Mouse (Mus musculus) cerebellum, postnatal 10 days (tissue): ENCODE results near the gene Zcchc14.
"Not testable (repeated sequence)": the region's sequence is repeated elsewhere in the genome, so short reads cannot be mapped to it uniquely, and the experiment has no call there.

ENCODE experiments used
- DNase-seq, 2 experiments: peaks; one replicate each; pipeline ENCODE4 v3.0.0; 2021; ENCODE audit warnings: mixed read lengths in 2 of 2

Zcchc14 gene

DNA sequence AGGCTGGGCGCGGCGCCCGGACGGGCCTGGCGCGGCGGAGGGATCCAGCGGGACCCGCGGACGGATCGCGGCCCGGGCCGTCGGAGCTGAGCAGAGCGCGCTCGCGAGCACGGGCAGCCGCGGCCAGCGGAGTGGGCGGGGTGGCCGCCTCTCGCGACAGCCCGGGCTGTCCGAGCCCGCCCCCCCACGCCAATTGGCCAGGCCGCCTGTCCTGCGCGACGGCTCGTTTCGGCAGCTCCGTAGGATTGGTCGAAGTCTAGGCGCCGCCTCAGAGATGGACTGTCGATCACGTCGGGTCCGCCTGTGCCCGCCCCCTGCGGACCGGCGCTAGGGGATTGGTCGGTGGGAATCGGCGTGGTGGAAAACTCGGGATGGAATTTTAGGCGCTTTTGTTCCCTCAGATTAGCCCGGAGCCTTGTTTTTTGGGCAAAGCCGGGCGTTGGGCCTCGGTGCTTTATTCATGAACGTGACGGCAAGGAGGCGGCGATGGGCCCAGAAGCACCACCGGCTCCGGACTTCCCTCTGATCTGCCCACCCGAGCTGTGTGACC lies at the start of gene Zcchc14:
TSS of gene Zcchc14 (minus strand) at position 128 of the 550 bp plus-strand sequence.
- DNase-seq, result peak; percentile 99 to 100

DNA sequence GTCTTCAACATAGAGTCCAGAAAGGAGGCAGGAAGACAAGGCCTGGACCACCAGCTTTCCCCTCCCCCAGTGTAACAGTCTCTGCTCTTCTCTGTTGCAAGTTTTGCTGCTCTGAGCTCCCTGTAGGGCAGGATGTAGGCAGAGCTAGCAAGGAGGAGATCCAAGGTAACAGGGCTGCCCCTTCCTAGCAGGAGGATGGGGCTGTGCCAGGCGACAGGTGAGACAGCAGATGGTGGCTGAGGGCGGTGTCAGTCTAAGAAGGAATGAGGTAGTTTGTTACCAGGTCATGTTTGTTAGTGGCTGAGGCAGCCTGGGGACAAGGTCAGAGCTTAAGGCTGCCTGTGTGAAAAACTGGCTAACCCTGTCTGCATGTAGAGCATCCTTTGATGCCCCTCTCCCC lies 47.2 kb upstream of the Zcchc14 start:
- peak; percentile 93 to 95 for DNase-seq

DNA sequence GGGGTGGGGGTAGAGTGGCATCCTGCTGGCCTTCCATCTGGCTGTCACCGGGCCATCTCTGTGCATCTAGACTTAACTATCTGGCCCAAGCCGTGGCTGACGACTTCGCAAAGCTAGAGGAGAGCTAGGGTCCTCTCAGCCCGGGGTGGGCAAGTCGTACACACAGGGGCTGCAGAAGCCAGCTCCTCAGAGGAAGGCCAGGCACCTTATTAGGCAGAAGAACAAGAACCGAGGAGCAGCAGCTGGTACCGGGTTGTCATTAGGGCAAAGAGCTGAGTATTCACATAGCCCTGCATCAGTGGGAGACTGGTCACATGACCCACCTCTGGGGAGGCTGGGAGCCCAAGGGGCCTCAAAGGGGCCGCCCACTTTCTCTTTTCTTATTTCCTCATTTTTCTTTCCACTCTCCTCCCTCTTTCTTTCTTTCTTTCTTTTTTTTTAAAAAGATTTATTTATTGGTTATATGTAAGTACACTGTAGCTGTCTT lies 46.0 kb upstream of the Zcchc14 start:
- no peak for DNase-seq

DNA sequence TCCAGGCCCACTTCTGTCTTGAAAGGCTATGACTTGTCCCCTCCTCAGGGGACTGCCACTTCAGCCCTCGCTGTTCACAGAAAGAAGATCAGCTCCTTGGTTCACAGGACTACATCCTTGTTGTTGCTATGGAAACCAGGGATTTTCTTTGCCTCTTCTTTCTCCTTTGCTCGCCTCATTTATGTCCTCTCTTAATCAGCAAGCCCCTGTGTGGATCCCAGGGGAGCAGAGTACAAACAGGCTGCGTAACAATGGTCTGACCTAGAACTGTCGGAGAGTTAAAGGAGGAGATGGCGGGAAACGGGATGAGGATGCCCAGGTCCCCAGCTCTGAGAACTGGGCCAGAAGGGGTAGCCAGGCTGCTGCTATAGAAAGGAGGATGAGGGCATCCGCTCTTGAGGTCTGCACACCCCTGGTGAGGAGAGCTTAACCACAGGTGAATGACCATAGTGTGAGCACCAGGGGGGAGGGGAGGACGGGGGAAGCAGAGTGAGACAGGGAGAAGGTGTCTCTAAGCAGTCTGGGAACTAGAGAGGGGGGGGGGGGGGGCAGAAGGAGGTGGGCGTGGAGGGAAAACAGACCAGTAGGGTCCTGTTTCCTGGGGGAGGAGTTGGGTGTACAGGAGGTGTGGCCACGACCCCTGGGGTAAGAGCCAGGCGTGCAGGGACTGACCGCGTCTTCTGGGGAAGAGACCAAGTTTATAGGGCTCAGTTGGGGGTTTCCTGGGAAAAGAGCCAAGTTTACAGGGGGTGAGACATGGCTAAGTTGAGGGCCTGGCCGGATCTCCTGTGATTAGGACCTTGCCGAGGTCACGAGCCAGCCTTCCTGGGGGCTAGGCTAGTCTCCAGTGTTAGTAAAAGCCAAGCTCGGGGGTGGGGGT lies 45.3 kb upstream of the Zcchc14 start:
- DNase-seq, result peak; percentile 79 to 87

DNA sequence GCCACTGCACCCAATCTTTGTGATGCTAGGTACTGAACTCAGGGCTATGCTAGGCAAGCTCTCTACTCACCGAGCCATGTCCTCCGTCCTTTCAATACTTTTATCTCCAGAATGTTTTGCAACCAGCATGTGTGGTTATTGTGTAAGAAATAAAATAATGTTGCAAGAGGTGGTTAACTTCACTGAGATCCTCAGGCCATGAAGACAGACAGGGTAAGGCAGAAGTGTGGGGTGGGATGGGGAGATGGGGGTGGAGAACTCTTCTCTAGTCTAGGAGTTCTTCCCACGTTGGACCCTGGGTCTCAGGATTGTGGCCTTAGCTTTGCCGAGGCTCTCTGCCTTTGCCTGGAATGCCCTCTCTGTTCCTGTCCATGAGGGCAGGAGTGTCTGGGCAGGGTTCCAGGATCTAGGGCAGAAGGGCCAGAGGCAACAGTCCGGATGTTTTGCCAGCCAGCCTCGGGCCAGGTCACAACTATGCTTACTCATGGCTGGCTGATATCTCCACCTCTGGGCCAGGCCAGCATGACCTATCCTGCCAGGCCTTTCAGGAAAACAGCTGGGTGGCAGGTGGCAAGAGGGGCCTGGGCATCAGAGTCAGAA lies 43.0 kb upstream of the Zcchc14 start:
- peak; percentile 69 to 77 for DNase-seq

DNA sequence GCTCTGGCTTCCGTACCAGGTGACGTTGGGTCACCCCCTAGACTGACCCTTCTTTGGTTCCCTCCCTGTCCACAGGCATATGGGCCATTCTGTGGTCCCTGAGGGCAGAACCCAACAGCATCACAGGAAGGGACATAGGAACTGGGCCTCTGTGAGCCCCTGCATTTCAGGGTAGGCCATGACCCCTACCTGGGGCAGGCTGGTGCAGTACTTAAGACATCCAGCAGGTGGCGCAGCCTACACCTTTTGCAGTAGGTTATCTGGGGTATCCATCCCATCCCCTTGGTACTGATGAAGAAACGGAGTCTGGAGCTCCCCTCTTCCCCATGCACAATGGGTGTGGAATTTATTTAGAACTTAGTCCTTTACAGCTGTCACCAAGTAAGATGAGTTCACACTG lies 41.8 kb upstream of the Zcchc14 start:
- DNase-seq, result peak; percentile 86 to 91

DNA sequence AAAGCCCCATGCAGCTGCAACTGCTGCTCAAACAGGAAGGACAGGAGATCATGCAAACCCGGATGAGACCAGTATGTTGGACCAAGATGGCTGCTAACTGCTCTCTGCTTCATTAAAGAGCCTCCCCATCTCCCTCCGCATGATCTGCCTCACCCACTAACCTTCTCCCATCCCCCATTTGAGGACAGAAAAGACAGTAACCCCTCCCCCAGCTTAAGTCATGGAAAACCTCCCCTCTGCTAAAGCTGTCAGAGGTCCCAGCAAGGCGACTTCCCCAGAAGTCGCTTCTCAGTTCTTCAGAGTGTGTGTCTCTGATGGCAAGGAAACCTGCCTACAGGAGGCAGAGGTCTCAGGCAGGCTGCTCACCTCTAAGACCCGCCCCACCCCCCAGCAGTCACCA lies 35.8 kb upstream of the Zcchc14 start:
- DNase-seq, result no peak

DNA sequence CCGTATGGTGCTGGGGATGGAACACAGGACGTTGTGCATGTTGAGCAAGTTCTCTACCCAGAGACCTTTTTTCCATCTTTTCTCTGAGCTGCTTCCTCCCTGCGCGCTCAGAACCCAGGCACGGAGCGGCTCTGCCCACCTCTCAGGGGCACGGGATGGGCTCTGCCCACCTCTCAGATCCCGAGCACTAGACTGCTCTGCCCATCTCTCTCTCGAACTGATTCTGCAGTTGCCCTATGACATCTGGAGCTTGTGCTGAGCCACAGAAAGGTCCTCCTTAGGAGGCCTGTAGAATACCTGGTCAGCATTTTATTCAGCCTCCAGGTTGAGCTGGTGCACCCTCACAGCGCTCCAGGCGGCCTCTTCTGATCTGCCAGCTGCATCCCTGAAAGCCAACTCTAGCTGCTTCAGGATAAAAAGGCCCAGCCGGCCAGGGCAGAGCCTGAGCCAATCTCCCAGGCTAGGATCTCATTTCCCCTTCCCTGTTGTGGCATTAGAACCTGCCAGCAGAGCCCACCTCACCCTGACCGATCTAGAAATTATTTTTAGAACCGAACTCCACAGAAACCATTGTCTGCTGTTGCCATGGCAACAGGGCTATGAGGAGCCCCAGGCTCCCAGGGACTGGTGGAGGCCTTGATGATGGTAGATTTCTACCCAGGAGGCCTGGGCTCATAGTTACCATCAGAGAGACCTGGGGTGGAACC lies 34.9 kb upstream of the Zcchc14 start:
- DNase-seq, result peak; percentile 73

DNA sequence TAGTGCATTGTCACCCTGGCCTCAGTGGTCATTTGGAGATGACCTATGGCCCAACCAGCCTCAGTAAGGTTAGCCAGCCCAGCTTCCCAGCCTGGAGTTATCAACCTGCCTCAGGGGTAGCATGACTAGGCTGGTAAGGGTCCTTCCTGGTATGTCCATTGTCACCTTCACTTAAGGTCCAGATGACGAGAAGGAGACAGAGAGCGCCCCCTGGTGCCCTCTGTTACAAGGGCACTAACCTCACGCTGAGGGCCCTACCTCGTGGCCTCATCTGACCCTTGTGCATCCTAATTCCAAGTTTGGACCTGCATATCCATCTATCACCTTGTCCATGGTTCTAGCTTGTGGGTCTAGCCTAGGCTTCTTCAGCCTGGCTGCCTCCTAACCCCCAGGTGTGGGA lies 32.7 kb upstream of the Zcchc14 start:
- DNase-seq, result peak; percentile 82 to 85

DNA sequence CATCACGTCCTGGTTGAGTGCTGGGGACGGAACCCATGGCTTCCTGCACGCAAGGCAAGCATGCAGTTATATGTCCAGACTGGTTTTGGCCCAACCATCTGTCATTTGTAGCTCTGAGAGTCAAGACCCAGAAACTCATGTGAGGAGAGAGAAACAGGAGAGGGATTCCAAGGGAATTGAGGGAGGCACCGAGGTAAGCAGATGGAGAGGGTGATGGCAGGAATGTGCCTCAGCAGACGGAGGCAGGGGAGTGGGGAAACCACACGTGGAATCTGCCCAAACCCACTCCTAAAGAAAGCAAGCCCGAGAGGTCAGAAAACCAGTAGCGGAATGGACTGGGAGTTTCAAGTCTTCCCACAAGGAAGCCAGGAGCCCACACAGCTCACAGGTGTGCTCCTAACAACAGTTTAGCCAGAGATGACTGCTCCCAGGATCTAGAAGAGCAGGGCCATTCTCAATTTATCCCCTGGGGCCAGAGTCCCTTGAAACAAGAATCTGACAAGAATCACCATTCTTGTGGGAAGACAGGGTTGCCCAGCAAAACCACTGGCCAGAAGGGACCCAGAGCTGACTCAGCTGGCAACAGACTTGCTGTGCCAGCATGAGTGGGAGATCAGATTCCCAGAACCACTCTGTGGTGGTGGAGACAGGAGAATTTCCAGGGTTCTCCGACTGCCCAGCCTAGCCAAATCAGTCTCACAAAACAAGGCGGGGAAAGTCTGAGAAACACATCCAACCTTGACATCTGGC lies 30.6 kb upstream of the Zcchc14 start:
- DNase-seq, result peak; percentile 45 to 60

DNA sequence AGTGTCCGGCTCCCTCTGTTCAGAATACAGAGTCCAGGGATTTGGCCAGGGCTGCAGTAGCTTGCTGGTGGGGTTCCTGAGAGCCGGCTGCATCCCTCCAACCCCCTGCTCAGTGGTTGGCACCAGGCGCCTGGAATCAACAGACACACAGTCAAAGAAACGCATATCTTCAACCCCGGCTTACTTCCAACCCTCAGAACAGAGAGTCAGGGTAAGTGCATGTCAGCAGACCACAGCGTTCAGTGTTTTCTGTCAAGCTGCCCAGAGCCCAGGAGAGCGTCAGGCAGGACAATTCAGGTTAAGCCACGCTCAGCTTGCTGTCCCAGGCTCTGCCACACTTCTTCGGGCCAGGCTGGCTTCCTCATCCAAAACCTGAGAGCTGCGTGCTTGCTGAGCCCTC lies 28.8 kb upstream of the Zcchc14 start:
- peak; percentile 82 to 84 for DNase-seq

DNA sequence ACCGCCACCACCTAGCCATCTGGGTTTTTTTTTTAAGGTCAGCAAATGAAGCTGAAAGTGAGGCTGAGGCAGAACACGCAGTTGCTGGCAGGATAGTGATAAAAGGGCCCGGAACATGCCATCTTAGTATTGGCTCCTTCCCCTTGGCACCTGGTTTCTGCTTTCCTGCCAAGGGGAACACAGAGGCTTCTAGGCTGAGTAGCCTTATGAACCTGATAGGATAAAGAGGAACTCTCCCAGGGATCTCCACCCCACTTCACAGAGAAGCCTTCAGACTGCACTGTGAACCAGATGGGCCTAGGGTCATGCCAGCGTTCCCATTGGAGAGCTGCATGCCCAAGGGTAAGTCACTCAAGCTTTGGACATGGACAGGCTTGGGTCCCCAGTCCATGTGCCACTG lies 28.2 kb upstream of the Zcchc14 start:
- DNase-seq, result peak; percentile 68 to 76

DNA sequence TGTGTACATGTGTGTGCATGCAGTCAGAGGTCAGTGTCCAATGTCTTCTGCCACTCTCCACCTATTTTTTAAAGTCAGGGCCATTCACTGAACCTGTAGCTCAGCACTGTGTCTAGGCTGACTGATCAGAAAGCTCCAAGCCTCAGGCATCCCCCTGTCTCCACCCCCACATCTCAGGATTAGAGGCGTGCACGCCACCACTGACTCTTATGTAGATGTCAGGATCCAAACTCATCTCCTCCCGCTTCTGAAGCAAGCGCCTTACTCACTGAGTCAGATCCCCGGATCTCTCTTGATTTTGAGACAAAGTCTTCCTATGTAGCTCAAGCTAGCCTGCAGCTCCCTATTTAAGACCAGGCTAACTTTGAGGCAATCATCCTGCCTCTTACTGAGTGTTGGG lies 26.0 kb upstream of the Zcchc14 start:
- DNase-seq, result no peak

DNA sequence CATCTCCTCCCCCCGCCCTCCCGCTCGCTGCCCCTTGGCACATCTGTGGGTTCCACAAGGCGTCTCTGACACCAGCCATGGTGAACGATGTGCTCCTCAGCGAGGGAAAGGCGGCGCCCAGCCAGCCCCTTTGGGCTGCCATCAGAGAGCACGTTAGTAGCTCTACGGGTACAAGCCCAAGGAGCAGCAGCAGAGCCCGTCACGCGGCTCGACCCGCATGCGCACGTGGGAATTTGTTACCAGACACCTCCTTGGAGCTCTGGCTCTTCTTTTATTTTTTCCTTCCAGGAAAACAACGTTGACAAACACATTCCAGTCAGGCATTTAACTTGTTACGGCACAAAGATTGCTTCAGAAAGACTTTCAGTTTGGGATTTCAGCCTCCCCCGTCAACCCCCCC lies 23.0 kb upstream of the Zcchc14 start:
- DNase-seq, result no peak

DNA sequence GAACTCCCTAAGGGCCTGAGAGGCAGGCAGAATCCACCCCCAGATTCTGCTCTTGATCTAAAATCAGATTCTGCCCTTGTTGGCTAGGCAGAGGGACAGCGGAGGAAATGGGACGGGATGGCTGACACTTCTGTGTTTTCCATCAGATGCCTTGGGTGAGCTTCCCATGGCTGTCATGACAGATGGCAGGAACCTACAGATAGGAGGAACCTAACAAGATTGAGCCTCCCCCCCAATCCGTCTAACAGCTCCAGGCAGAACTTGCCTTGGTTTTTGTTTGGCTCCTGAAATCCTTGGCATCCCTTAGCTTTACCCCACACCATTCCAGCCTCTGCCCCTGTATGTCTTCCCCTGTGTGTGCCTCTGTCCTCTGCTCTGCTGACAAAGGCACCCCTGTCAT lies 22.5 kb upstream of the Zcchc14 start:
- no peak for DNase-seq

DNA sequence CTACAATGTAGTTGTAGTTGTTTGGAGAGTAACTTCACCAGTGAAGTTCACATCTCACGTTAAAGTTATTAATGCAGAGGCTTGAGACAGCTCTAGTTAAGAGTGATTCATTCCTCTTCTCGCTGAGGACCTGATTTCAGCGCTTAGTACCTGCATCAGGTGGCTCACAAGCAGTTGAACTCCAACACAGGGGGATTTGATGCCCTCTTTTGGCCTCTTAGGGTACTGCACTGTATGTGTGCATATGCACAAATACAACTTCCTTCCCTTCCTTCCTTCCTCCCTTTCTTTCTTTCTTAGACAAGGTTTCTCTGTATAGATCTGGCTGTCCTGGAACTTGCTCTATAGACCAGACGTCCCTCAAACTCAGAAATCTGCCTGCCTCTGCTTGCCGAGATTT lies 21.8 kb upstream of the Zcchc14 start:
- peak; percentile 51 to 59 for DNase-seq

DNA sequence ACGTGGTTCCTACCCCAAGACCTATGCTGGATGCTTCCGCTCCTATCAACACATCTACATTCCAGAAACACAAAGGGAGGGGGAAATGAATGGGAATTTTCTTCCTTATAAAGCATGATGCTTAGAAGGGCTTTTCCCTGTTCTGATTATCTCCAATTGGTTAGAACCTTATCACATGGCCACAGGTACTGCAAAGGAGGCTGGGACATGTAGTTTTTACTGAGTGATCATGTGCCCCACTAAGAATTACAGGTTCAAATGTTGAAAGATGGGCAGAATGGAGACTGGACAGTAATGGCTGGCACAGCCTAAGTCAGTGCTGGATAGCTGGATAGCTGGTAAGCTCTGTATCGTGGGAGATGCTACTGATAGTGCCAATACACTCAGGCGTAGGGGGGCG lies 21.2 kb upstream of the Zcchc14 start:
- peak; percentile 44 to 62 for DNase-seq

DNA sequence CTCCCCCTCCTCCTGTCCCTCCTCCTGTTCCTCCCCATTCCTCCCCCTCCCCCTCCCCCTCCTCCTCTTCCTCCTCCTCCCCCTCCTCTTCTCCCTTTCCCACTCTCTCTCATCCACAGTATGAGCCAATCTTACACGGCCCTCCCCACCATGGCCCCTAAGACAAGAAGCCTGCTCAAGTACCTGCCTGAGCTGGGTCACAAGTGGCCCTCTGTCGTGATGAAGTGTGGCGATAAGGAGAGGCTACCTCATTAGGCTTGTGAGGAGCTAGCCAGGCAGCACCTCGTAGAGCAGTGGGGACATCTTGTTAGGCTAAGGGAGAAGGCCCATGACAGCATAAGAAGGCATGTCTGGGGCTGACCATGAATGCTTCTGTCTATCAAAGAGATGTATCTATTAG lies 20.5 kb upstream of the Zcchc14 start:
- no peak for DNase-seq

DNA sequence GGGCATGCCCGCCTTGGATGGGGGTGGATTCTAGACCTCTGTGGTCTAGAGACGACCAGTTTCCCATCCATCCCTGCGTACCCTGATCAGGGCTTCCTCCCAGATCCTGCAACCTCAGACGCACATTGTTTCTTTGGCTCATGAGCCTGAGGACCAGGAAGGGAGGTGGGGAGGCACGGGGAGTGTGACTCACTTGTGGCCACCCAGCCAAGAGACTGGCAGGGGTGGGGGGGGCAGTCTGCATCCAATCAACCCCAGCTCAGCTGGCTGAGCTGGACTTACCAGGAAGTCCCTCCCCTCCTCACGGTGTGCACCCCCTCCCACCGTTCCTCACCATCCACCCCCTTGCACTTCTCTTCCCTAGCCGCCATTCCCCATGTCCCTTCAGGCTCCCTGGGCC lies 16.5 kb upstream of the Zcchc14 start:
- DNase-seq, result peak in 1 of 2 experiments; percentile 42

DNA sequence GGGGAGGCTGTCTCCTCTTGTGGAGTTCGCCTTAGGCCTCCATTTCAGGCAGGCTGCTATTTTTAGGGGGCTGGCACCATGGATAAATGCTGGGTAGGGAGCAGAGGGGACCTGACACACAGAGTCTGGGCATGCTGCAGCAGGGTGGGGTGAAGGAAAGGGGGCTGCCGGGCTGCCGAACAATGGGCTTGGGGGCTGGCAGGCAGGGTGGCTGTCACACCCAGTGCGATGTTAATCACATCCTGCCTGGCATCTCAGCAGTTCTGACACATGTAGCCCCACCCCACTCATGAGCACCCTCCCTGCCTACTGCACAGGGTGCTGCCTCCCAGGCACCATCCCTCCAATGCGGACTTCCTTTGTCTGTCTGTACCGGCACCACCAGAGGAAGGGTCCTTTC lies 15.9 kb upstream of the Zcchc14 start:
- DNase-seq, result peak in 1 of 2 experiments; percentile 41

DNA sequence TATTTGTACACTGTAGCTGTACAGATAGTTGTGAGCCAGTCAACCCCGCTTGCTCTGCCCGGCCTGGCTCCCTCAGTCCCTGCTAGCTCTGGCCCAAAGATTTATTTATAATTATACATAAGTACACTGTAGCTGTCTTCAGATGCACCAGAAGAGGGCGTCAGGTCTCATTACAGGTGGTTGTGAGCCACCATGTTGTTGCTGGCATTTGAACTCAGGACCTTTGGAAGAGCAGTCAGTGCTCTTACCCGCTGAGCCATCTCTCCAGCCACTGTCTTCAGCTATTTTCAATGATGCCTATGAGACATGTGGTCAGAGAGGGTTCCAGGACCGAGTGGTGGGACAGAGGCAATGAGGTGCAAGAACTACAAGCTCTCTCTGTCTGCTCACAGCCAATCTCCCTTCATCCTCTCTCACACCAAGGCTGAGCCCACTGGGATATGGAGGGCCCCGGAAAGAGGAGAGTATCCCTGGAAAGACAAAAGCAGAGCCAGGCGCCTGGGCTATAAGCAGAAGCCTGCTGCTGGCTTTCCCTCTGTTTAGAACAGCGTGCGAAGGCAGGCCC lies 15.3 kb upstream of the Zcchc14 start:
- not testable (repeated sequence) for DNase-seq

DNA sequence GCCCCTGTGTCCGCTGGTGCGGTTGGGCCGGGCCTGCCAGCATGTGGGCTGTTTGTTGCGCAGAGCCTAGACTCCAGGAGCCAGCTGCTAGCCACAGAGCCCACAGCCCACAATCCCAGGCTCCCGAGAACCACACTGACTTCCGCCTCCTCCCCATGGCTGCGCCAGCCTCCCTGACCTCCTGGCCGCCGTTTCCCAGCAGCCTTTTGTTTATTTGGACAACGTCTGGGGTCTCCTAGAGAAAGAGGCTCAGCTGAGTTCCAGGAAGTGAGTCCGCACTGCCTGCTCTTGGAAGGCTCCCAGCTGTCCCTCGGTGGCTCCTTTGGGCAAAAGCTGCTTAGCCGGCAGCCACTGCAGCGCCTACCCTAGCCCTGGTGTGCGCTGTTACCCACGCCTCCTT lies 12.6 kb upstream of the Zcchc14 start:
- peak; percentile 64 to 73 for DNase-seq
